Mouse (Mus musculus) CH12.LX (cell line): ENCODE results near the gene Pgls. TPM values are rescaled to one million over a fixed set of nuclear protein-coding genes. Genes with fewer than 3 reads are reported as not detected.

Experiments
- DNase-seq: peaks from one replicate; pipeline ENCODE4 v3.0.0-alpha.2; 2013; ENCODE audit errors: extremely low read depth
- H3K27ac ChIP-seq: 2 replicates; pipeline ENCODE4 v1.5.1; 2012; ENCODE audit warnings: low read depth, mild to moderate bottlenecking, control low read depth, moderate library complexity; ENCODE audit not compliant: insufficient read depth
- H3K27me3 ChIP-seq: replicated peaks from 2 replicates; pipeline ENCODE3; 2012; ENCODE audit warnings: inconsistent platforms
- H3K36me3 ChIP-seq, 2 experiments: replicated peaks in 1 of 2; 2 replicates each; pipeline versions ENCODE3 to v1.6.1; 2012; ENCODE audit warnings: inconsistent platforms in 1 of 2, low read length in 1 of 2, mild to moderate bottlenecking in 1 of 2, mixed read lengths in 1 of 2, moderate library complexity in 1 of 2; ENCODE audit not compliant: control insufficient read depth in 1 of 2, insufficient read depth in 1 of 2
- H3K4me1 ChIP-seq, 2 experiments: 2 replicates each; pipeline ENCODE4 v1.6.1; 2012; ENCODE audit warnings: inconsistent platforms in 1 of 2, moderate library complexity in 1 of 2; ENCODE audit not compliant: insufficient read depth in 2 of 2, control insufficient read depth in 1 of 2
- H3K4me2 ChIP-seq: 2 replicates; pipeline ENCODE4 v1.6.1; 2012; ENCODE audit warnings: low read depth, mild to moderate bottlenecking, control low read depth; ENCODE audit not compliant: poor library complexity, insufficient read depth, severe bottlenecking
- H3K4me3 ChIP-seq, 3 experiments: fragments of 150-350 bp in 1 of 3; sonication (generic) in 1 of 3; replicated peaks in 1 of 3; 2 replicates each; pipeline versions ENCODE3 to v1.5.1; 2011 to 2012; ENCODE audit warnings: low read depth in 2 of 3, low read length in 2 of 3, mild to moderate bottlenecking in 2 of 3, moderate library complexity in 2 of 3, control low read depth in 1 of 3, improper control_type of control experiment in 1 of 3, inconsistent platforms in 1 of 3, mixed read lengths in 1 of 3; ENCODE audit not compliant: poor library complexity in 1 of 3
- H3K79me2 ChIP-seq: replicated peaks from 2 replicates; pipeline ENCODE4 v1.6.1; 2012; ENCODE audit warnings: mild to moderate bottlenecking, moderate library complexity; ENCODE audit not compliant: control insufficient read depth, poor library complexity, insufficient read depth, severe bottlenecking; ENCODE audit errors: extremely low read depth
- H3K9ac ChIP-seq: 2 replicates; pipeline ENCODE4 v1.6.1; 2012; ENCODE audit warnings: low read depth, mild to moderate bottlenecking, control low read depth, moderate library complexity; ENCODE audit not compliant: insufficient read depth
- H3K9me3 ChIP-seq: replicated peaks from 2 replicates; pipeline ENCODE3; 2012; ENCODE audit warnings: low read length, inconsistent platforms, mixed read lengths
- BHLHE40 ChIP-seq: IDR thresholded peaks from 2 replicates; pipeline ENCODE4 v1.6.1; 2011; ENCODE audit warnings: mild to moderate bottlenecking, low read depth, low read length, improper control_type of control experiment
- CHD2 ChIP-seq: IDR thresholded peaks from 2 replicates; pipeline ENCODE4 v1.6.1; 2011; ENCODE audit warnings: low read length, improper control_type of control experiment
- CTCF ChIP-seq, 2 experiments: IDR thresholded peaks in 1 of 2; conservative IDR thresholded peaks in 1 of 2; 2 replicates each; pipeline ENCODE4 v1.5.1; 2011 to 2012; ENCODE audit warnings: low read depth in 2 of 2, low read length in 2 of 2, improper control_type of control experiment in 1 of 2, inconsistent platforms in 1 of 2, mild to moderate bottlenecking in 1 of 2, moderate library complexity in 1 of 2
- ELF1 ChIP-seq: IDR thresholded peaks from 2 replicates; pipeline ENCODE4 v1.6.1; 2014; ENCODE audit warnings: low read depth, mild to moderate bottlenecking, inconsistent platforms, low read length, improper control_type of control experiment
- ETS1 ChIP-seq: conservative IDR thresholded peaks from 2 replicates; pipeline ENCODE4 v1.6.1; 2012; ENCODE audit warnings: low read depth, mild to moderate bottlenecking, inconsistent platforms, low read length, improper control_type of control experiment, moderate library complexity
- HCFC1 ChIP-seq: IDR thresholded peaks from 2 replicates; pipeline ENCODE4 v1.6.1; 2012; ENCODE audit warnings: low read depth, mild to moderate bottlenecking, inconsistent platforms, low read length, improper control_type of control experiment
- MAFK ChIP-seq: IDR thresholded peaks from 2 replicates; pipeline ENCODE4 v1.6.1; 2011; ENCODE audit warnings: low read length, improper control_type of control experiment; ENCODE audit not compliant: insufficient replicate concordance
- MAZ ChIP-seq: IDR thresholded peaks from 2 replicates; pipeline ENCODE4 v1.6.1; 2012; ENCODE audit warnings: low read depth, mild to moderate bottlenecking, inconsistent platforms, low read length, improper control_type of control experiment, moderate library complexity
- MEF2A ChIP-seq: IDR thresholded peaks from 2 replicates; pipeline ENCODE4 v1.6.1; 2014; ENCODE audit warnings: low read depth, mild to moderate bottlenecking, inconsistent platforms, low read length, improper control_type of control experiment, borderline replicate concordance
- NELFE ChIP-seq: IDR thresholded peaks from 2 replicates; pipeline ENCODE4 v1.6.1; 2011; ENCODE audit warnings: low read depth, low read length, improper control_type of control experiment
- NRF1 ChIP-seq: IDR thresholded peaks from 2 replicates; pipeline ENCODE4 v1.6.1; 2014; ENCODE audit warnings: low read depth, mild to moderate bottlenecking, inconsistent platforms, low read length, improper control_type of control experiment, moderate library complexity
- POLR2AphosphoS2 ChIP-seq: IDR thresholded peaks from 2 replicates; pipeline ENCODE4 v1.6.1; 2011; ENCODE audit warnings: low read depth, low read length, improper control_type of control experiment
- SIN3A ChIP-seq: IDR thresholded peaks from 2 replicates; pipeline ENCODE4 v1.6.1; 2012; ENCODE audit warnings: low read length, improper control_type of control experiment, inconsistent platforms
- SMC3 ChIP-seq: IDR thresholded peaks from 2 replicates; pipeline ENCODE4 v1.6.1; 2011; ENCODE audit warnings: low read depth, low read length, improper control_type of control experiment
- TCF12 ChIP-seq: IDR thresholded peaks from 2 replicates; pipeline ENCODE4 v1.6.1; 2014; ENCODE audit warnings: low read depth, mild to moderate bottlenecking, inconsistent platforms, low read length, improper control_type of control experiment
- USF2 ChIP-seq: conservative IDR thresholded peaks from 2 replicates; pipeline ENCODE4 v1.6.1; 2011; ENCODE audit warnings: low read depth, low read length, improper control_type of control experiment
- ZMIZ1 ChIP-seq: IDR thresholded peaks from 2 replicates; pipeline ENCODE4 v1.6.1; 2012; ENCODE audit warnings: low read depth, mild to moderate bottlenecking, inconsistent platforms, low read length, improper control_type of control experiment
- ZNF384 ChIP-seq: IDR thresholded peaks from 2 replicates; pipeline ENCODE4 v1.6.1; 2012; ENCODE audit warnings: low read depth, low read length, improper control_type of control experiment, inconsistent platforms
- dilution Hi-C: fragments of 300-500 bp; cut with MboI; formaldehyde crosslinking; loops from 2 replicates; pipeline ENCODE4 v1.14.3; 2020; ENCODE audit warnings: low sequenced_read_pairs; ENCODE audit not compliant: extremely low pct_unique_long_range_greater_than_20kb, extremely low pct_ligation_motif_present
- in situ Hi-C: fragments of 300-500 bp; cut with MboI; formaldehyde crosslinking; loops from 3 replicates; pipeline ENCODE4 v1.14.3; 2019; ENCODE audit warnings: low sequenced_read_pairs, low pct_ligation_motif_present, low pct_unique_long_range_greater_than_20kb, mixed read lengths
- polyA plus RNA-seq: library from polyadenylated mRNA; unstranded; fragments of >175 nt; gene quantifications from 2 replicates; pipeline ENCODE4 v1.2.1, GENCODE M21; 2012; ENCODE audit warnings: low read depth; ENCODE audit not compliant: insufficient read length
- total RNA-seq, 2 experiments: library from RNA; depleted of rRNA; stranded (reverse); fragments of 300-350 nt in 1 of 2; fragments of >200 nt in 1 of 2; gene quantifications; 2 replicates each; pipeline ENCODE4 v1.2.3; 2012 to 2014

The Pgls gene
- total and polyA plus RNA-seq, 3 experiments, result 74.9 to 215 (median 118) TPM

GRCm38 (mm10) chr8:71552770-71553169 is 39.2 kb upstream of the Pgls start:
- dilution Hi-C loops (no loop called here), in situ Hi-C loops (no loop called here)
- TF ChIP-seq NRF1 (no peak), ELF1 (no peak), HCFC1 (no peak)
- TF ChIP-seq, all 38 proteins: peak for 0

GRCm38 (mm10) chr8:71554001-71554400 is 38.0 kb upstream of the Pgls start:
- Histone ChIP-seq H3K79me2 (no peaks in the 10 kb centered on the region), H3K36me3 (peaks cover 0 to 9% of the 10 kb centered on the region in 2 experiments), H3K27me3 (no peaks in the 10 kb centered on the region), H3K27ac (no peak overlapping the region), H3K4me3 (no peak overlapping the region), H3K4me2 (no peak overlapping the region), H3K9me3 (no peaks in the 10 kb centered on the region), H3K4me1 (peaks cover 5 to 13% of the 10 kb centered on the region in 2 experiments), H3K9ac (no peak overlapping the region)
- TF ChIP-seq CTCF (conservative IDR thresholded peaks at IDR 0.05 in 1 of 2, IDR thresholded peaks at IDR 0.05 in 1 of 2; ENCODE audit: low read depth in 2 of 2, low read length in 2 of 2) (no peak), ZNF384 (no peak), SMC3 (no peak), BHLHE40 (no peak), TCF12 (no peak), MAFK (no peak), CHD2 (no peak), ETS1 (no peak), MEF2A (no peak), POLR2AphosphoS2 (no peak), SIN3A (no peak), ZMIZ1 (no peak), MAZ (no peak), USF2 (no peak), NELFE (no peak)
- in situ Hi-C loops, result no loop called here
- DNase-seq, result no peak
- dilution Hi-C loops, result no loop called here

More at GRCm38 (mm10) chr8:71552770-71553169, 39.2 kb upstream of the Pgls start:
- H3K4me2 ChIP-seq, result no peak overlapping the region
- no peak overlapping the region for H3K9ac ChIP-seq
- H3K79me2 ChIP-seq, result no peaks in the 10 kb centered on the region
- peaks cover 0 to 4% of the 10 kb centered on the region in 2 experiments; a peak in 1 of 4 replicates for H3K4me1 ChIP-seq
- no peaks in the 10 kb centered on the region for H3K9me3 ChIP-seq
- DNase-seq, result no peak
- H3K27me3 ChIP-seq, result no peaks in the 10 kb centered on the region
- no peak overlapping the region for H3K27ac ChIP-seq
- H3K36me3 ChIP-seq, result peaks cover 9 to 20% of the 10 kb centered on the region in 2 experiments
- H3K4me3 ChIP-seq, result no peak overlapping the region
